Mouse (Mus musculus) cortical plate, adult 2 months (tissue): ENCODE results near the gene Sec31a.

ENCODE experiments used
- CTCF ChIP-seq: fragments of 200-500 bp; IDR thresholded peaks from 2 replicates; pipeline ENCODE4 v1.5.1; 2011; ENCODE audit warnings: mild to moderate bottlenecking, control low read depth, low read length; ENCODE audit not compliant: insufficient read depth; ENCODE audit errors: extremely low read depth
- POLR2A ChIP-seq: fragments of 200-500 bp; IDR thresholded peaks from 2 replicates; pipeline ENCODE4 v1.6.1; 2011; ENCODE audit warnings: mild to moderate bottlenecking, low read length, control low read depth; ENCODE audit not compliant: insufficient read depth; ENCODE audit errors: extremely low read depth

DNA sequence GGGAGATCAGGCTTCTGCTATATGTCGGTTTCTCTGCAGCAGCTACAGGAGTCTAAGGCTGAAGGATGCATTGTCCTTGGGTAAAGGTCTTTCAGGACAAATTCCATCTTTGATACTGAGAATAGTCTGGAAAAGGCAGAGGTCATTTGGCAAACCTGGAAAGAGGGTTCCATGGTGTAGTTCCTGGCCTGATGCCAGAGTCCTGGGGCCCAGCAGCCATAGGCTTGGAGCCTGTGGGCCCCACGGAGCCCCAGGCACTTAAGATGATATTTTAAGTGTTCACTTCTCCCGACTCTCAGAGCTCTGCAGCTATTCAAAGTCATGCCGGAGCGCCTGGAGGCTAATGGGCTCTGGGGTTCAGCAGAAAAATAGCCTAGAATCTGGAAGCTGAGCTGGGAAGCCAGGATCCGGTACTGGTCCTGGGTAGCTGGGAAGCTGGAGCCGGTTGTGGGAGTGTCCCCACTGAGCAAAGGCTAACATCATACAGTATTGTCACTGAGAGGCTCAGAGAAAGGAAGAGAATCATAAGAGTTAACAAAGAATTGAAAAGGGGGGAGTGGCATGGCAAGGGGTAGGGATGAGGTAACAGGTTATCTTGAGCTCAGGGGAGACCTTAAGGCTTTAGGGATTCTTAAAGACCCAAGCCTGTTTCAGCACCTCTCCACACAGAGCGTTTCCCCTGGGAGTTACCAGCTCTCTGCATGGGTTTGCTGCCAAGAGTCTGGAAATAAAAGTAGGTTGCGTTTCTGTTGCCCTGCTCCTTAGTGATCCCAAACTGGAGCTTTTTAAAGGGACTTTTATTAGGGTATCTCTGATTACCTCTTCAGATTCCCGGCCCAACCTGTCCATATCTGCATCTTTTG lies 62.8 kb downstream of the Sec31a start:
- TF ChIP-seq CTCF = no peak
- no peak for TF ChIP-seq POLR2A
